Mouse (Mus musculus): Measurements from ENCODE around the gene Rnf212b.

- TF ChIP-seq CTCF (IDR thresholded peaks at IDR 0.05; ENCODE audit: low read depth, low read length) (no peak), POLR2A (IDR thresholded peaks at IDR 0.05; ENCODE audit: extremely low read depth, insufficient read depth, low read length) (no peak)
Measured at GRCm38 (mm10) chr14:54776768-54777167, 37.2 kb upstream of the Rnf212b start.
